Mouse (Mus musculus) liver, postnatal 0 days (tissue): ENCODE measurements at regions not wholly inside any gene's neighbourhood (a gene's known extent, or its start where the extent isn't known, plus 50 kb on each side); places are given as distances from the start of the nearest gene placed in this dataset.

Experiments used
- CTCF ChIP-seq: sonication (generic); IDR thresholded peaks from 2 replicates; pipeline ENCODE4 v1.5.1; 2016; ENCODE audit warnings: antibody characterized with exemption, low read depth
- EP300 ChIP-seq: IDR thresholded peaks from 2 replicates; pipeline ENCODE4 v1.6.1; 2016; ENCODE audit warnings: antibody characterized with exemption, low read depth, mild to moderate bottlenecking

DNA sequence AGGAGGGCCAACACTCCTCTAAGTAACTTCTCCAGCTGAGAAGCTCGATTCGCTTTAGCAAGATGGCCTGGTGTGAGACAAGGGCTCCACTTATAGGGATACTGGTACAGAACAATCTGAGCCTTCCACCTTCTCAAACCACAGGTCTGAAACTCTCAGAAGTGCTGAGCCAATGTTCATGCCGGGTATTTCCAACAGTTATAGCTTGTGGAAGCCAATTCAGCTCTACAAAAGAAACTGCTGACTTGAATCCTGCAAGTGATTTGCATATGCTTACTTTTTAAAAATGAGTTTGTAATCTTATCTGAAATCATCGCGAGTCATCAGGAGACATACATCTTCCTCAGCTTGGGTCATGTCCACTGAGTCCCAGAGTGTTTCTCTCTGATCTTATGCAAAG, 273.2 kb downstream of the Car8 start:
- TF ChIP-seq CTCF (no peak), EP300 (no peak)
